Mouse (Mus musculus) midbrain, embryonic 14.5 days (tissue): Measurements from ENCODE around the gene Mapk1ip1. TPM values are rescaled to one million over a fixed set of nuclear protein-coding genes. Genes with fewer than 3 reads are reported as not detected.

ENCODE experiments used
- ATAC-seq: fragments of 200-750 bp; cut with Nextera tagmentation; 2 replicates; pipeline ENCODE4 v1.8.0; 2017; ENCODE audit warnings: moderate number of reproducible peaks, moderate library complexity; ENCODE audit not compliant: low FRiP score, low TSS enrichment
- DNase-seq: peaks from one replicate; pipeline ENCODE4 v3.0.0-alpha.2; 2015
- H3K27ac ChIP-seq: fragments of 300-500 bp; sonication (generic); replicated peaks from 2 replicates; pipeline ENCODE4 v1.5.1; 2014; ENCODE audit warnings: mild to moderate bottlenecking, low read depth, low read length, moderate library complexity
- H3K27me3 ChIP-seq: fragments of 300-500 bp; sonication (generic); 2 replicates; pipeline ENCODE4 v1.6.1; 2014; ENCODE audit warnings: low read length, control low read depth, mixed read lengths; ENCODE audit not compliant: control insufficient read depth, insufficient read depth
- H3K36me3 ChIP-seq: fragments of 300-500 bp; sonication (generic); 2 replicates; pipeline ENCODE4 v1.6.1; 2014; ENCODE audit warnings: low read length, control low read depth; ENCODE audit not compliant: control insufficient read depth, insufficient read depth
- H3K4me1 ChIP-seq: fragments of 300-500 bp; sonication (generic); 2 replicates; pipeline ENCODE4 v1.6.1; 2014; ENCODE audit warnings: mild to moderate bottlenecking, antibody characterized with exemption, low read length, control low read depth; ENCODE audit not compliant: control insufficient read depth, insufficient read depth
- H3K4me2 ChIP-seq: fragments of 300-500 bp; sonication (generic); 2 replicates; pipeline ENCODE4 v1.6.1; 2014; ENCODE audit warnings: mild to moderate bottlenecking, low read length, moderate library complexity
- H3K4me3 ChIP-seq: fragments of 300-500 bp; sonication (generic); replicated peaks from 2 replicates; pipeline ENCODE4 v1.5.1; 2014; ENCODE audit warnings: low read depth, low read length
- H3K9ac ChIP-seq: fragments of 300-500 bp; sonication (generic); replicated peaks from 2 replicates; pipeline ENCODE4 v1.6.1; 2014; ENCODE audit warnings: mild to moderate bottlenecking, low read length, moderate library complexity
- H3K9me3 ChIP-seq: fragments of 300-500 bp; sonication (generic); 2 replicates; pipeline ENCODE4 v1.6.1; 2016; ENCODE audit warnings: low read length, control low read depth, mixed read lengths; ENCODE audit not compliant: control insufficient read depth
- WGBS: fragments of 180-500 bp; shearing (Covaris S2); extraction: QIAGEN DNeasy Blood & Tissue Kit; methylation state at CpG from one replicate; pipeline ENCODE4 v1.1.7; 2014; 5-methylcytosine and 5-hydroxymethylcytosine counted together
- polyA plus RNA-seq: library from polyadenylated mRNA; unstranded; fragments of >200 nt; fragmentation: Nextera tagmentation; extraction: Ambion mirVana; gene quantifications from 2 replicates; pipeline ENCODE4 v1.2.1, GENCODE M21; 2014

Mapk1ip1 gene
- 28.6 and 29.4 TPM in 2 replicates for polyA plus RNA-seq

DNA sequence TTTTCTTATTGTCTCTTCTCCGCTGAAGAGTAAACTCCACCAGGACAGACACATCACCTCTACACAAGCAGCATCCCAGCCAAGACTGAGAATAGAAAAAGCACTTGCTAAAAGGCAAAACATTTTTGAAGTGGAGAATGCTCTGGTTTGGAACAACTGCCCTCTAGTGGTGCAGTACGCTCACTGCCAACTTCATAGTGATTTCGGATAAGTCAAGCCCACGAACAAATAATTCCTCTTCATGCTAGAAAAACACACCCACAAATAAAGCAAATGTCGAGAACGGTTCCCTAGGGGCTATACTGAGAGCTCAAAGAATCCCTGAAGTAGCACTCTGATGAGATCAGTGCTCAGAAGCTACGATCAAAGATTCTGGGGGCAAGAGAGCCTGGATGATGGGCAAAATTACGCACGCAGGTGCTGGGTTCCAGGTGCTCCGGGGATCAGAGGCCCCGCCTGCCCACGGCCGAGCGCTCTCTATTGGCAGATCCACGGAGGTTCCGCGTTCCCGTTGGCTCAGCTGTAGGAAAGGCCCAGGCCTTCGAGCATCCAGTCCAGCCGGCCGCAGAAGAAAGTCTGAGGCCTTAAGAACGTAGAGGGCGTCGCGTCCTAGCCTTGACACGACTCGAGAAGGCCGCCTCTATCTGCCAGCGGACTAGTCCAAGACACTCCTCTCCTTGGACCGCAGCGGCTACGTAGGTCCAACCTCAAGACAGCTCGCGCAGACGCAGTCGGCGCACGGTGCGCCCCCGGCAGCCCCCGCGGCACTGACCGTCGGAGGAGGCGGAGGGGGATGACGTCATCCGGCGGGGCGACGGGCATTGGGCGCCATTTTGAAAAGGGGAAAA is at the start of gene Mapk1ip1, which contains the start of gene Ppp2r2d:
Gene Mapk1ip1, minus strand, starts transcription at position 730 of the 848 bp plus-strand sequence.
Gene Ppp2r2d, plus strand, starts transcription at position 536 of the 848 bp plus-strand sequence.
- Histone ChIP-seq H3K4me3 (peak within 1 kb of the TSS; percentile 99), H3K27ac (peak within 1 kb of the TSS; percentile 91), H3K9ac (peak within 1 kb of the TSS; percentile 97), H3K9me3 (no peaks in the 10 kb centered on the region), H3K36me3 (peaks cover 11% of the 10 kb centered on the region), H3K27me3 (no peaks in the 10 kb centered on the region), H3K4me2 (peak within 1 kb of the TSS; percentile 78), H3K4me1 (peaks cover 44% of the 10 kb centered on the region)
- peak; percentile 93 for ATAC-seq
- DNase-seq, result peak; percentile 99
- WGBS, result under 1% methylated on average over 51 of the region's 51 CpGs

DNA sequence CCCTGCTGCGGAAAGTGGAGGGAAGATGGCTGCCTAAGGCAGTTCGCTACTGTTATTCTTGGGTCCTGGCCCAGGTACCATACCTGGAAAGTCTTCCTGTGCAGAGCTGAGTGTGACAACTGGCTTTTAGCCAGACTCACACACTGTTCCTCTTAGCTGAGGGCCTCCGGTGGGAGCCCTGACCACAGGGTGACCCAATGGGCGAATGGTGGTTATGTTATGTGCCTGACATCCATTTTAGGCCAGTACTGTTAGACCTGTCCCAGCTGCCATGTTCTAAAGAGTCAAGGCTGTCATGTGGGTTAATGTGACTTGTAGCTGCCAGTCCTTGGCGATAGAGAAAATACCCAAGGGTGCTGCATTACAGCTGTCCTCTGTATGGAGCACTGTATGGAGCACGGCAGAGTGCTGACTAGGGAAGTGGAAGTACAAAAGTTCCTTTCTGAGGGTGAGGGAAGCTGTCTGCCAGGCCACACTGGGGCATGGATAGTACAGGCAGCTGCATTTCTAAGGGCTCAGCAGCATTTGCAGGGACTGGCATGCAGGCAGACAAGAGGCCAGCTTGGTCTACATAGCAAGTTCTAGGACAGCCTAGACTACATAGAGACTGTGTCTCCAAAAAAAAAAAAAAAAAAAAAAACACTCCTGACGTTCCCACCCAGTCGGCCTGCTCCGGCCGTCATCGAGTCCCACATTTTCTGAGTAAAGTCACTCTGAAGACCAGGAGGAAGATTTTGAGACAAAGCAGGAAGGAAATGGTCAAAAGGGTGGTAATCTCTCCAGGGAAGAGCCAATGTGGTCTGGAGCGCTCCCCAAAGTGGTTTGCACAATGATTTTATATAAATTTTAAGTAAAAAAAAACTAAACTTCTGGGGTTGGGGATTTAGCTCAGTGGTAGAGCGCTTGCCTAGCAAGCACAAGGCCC is 39.6 kb upstream of the Mapk1ip1 start:
- Histone ChIP-seq H3K27ac (no peak overlapping the region), H3K9ac (no peak overlapping the region), H3K4me3 (no peak overlapping the region), H3K27me3 (no peaks in the 10 kb centered on the region), H3K36me3 (peaks cover 39% of the 10 kb centered on the region), H3K4me2 (no peak overlapping the region), H3K9me3 (no peaks in the 10 kb centered on the region), H3K4me1 (no peaks in the 10 kb centered on the region)
- DNase-seq (no peak), ATAC-seq (no peak)
- WGBS, result 91% methylated on average over 13 of the region's 13 CpGs

DNA sequence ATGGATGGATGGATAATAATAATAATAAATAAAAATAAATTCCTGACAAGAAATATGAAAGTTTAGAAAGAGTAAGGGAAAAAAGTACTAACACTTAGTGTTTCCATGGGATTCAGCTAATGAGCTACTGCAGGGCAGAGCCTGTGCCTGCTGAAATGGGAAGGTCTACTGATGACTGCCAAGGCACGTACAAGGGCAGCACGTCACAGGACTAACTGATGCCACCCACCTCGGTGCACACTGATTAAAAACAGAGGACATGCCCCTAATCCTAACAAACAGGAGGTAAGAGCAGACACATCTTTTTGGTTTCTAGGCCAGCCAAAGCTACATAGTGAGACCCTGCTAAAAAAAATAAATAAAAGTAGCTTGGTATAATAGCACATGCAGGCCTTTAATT is 37.7 kb upstream of the Mapk1ip1 start:
- Histone ChIP-seq H3K27me3 (no peaks in the 10 kb centered on the region), H3K4me3 (no peak overlapping the region), H3K4me1 (no peaks in the 10 kb centered on the region), H3K4me2 (no peak overlapping the region), H3K9ac (no peak overlapping the region), H3K27ac (no peak overlapping the region), H3K9me3 (no peaks in the 10 kb centered on the region), H3K36me3 (peaks cover 58% of the 10 kb centered on the region)
- no peak for ATAC-seq
- WGBS, result 100% methylated on average over 3 of the region's 3 CpGs
- no peak for DNase-seq

DNA sequence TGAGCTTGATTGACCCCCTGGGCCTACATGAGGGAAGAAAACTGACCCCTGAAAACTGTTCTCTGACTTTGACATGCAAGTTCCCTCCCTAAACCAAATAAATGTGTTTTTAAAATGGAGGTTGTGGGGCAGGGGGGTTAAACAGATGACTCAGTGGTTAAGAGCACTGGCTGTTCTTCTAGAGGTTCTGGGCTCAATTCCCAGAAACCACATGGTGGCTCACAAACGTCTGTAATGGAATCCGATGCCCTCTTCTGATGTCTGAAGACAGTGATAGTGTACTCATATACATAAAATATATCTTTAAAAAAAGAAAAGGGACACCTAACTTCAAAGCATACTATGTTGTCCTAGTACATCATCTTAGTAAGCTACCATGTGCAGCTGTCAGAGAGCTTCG is 29.0 kb upstream of the Mapk1ip1 start:
- Histone ChIP-seq H3K4me2 (no peak overlapping the region), H3K9me3 (no peaks in the 10 kb centered on the region), H3K27ac (no peak overlapping the region), H3K9ac (no peak overlapping the region), H3K36me3 (peaks cover 99% of the 10 kb centered on the region), H3K27me3 (no peaks in the 10 kb centered on the region), H3K4me1 (no peaks in the 10 kb centered on the region), H3K4me3 (no peak overlapping the region)
- ATAC-seq (no peak), DNase-seq (no peak)
- WGBS, result 92% methylated on average over 3 of the region's 3 CpGs

DNA sequence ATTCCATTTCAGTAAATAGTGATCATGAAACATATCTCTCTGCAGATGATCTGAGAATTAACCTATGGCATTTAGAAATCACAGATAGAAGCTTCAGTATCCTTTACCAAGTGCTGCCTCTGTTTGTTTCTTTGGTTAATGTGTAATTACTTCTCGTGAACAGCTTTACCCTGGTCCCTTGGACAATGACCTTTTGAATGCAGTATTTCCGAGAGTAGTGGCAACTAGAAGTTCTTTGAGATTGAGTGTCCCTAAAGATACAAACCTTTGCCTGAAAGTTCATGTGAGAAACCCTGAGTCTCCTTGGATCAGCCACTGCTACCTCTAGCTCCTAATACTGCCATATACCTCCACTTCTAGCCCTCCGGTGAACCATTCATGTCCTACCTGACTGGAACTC is 26.9 kb upstream of the Mapk1ip1 start:
- ATAC-seq (no peak), DNase-seq (no peak)
- H3K4me1 ChIP-seq, result no peaks in the 10 kb centered on the region
- H3K4me3 ChIP-seq, result no peak overlapping the region
- H3K9ac ChIP-seq, result no peak overlapping the region
- H3K4me2 ChIP-seq, result no peak overlapping the region
- H3K27me3 ChIP-seq, result no peaks in the 10 kb centered on the region
- WGBS, result 92% methylated on average over 3 of the region's 3 CpGs
- no peak overlapping the region for H3K27ac ChIP-seq
- no peaks in the 10 kb centered on the region for H3K9me3 ChIP-seq
- H3K36me3 ChIP-seq, result peaks cover 97% of the 10 kb centered on the region

DNA sequence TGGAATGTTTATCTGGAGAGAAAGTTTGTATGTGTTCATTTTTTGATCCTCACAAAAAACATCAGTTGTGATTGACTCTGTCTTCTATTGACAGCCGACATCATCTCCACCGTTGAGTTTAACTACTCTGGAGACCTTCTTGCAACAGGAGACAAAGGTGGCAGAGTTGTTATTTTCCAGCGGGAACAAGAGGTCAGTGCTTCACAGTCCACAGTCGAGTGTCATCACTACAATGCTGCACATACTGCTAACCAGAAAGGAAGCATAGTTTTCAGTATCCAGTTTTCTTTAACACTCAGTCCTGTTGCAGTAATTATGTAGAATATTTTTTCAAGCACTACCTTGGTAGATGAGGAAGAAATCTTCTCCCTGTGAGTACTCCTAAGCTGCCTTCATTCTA is 22.2 kb upstream of the Mapk1ip1 start:
- 94% methylated on average over 4 of the region's 4 CpGs for WGBS
- H3K9ac ChIP-seq, result no peak overlapping the region
- DNase-seq (no peak), ATAC-seq (no peak)
- H3K4me1 ChIP-seq, result no peaks in the 10 kb centered on the region
- no peaks in the 10 kb centered on the region for H3K27me3 ChIP-seq
- H3K4me2 ChIP-seq, result no peak overlapping the region
- H3K4me3 ChIP-seq, result no peak overlapping the region
- peaks cover 58% of the 10 kb centered on the region for H3K36me3 ChIP-seq
- no peaks in the 10 kb centered on the region for H3K9me3 ChIP-seq
- no peak overlapping the region for H3K27ac ChIP-seq

DNA sequence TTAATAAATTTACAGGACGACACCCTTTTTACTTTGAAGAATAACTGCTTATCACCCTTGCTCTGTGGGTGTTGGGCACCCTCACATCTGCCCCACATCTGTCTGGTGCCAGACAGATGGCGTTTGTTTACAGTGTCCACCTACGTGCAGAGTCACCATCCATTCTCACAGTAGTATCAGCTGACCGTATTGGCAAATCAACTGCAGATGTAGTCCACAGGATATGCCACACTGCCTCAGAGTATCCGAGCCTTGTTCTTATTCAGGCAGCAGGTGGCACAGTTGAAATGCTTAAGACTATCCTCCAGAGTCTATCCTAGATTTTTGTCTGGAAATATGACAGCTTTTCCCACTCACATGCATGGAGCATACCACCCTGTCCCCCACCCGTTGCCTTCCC is 21.2 kb upstream of the Mapk1ip1 start:
- DNase-seq, result no peak
- Histone ChIP-seq H3K4me3 (no peak overlapping the region), H3K4me2 (no peak overlapping the region), H3K27me3 (no peaks in the 10 kb centered on the region), H3K9me3 (no peaks in the 10 kb centered on the region), H3K4me1 (no peaks in the 10 kb centered on the region), H3K27ac (no peak overlapping the region), H3K9ac (no peak overlapping the region), H3K36me3 (peaks cover 55% of the 10 kb centered on the region)
- ATAC-seq, result no peak
- WGBS, result 86% methylated on average over 6 of the region's 6 CpGs

DNA sequence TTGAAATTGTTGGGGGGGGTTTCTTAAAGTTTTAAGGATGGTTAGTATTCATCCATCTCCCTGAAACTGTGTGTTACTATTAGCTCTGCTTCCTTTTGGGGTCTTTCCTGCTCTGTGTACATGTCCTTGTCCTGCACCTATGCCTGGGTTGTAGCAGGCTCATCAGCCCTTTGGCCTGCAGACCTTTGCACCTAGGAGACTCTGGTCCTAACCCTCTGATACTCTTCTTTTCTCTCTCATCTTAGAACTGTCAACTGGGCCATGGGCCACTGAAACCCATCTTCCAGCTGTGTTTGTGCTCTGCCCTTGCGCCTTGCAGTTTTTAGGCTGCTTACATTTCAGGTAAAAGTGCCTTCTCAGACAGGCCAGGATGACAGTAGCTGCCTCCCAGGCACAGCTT is 18.7 kb upstream of the Mapk1ip1 start:
- no peak overlapping the region for H3K27ac ChIP-seq
- H3K4me3 ChIP-seq, result no peak overlapping the region
- no peaks in the 10 kb centered on the region for H3K9me3 ChIP-seq
- ATAC-seq (no peak), DNase-seq (no peak)
- H3K36me3 ChIP-seq, result peaks cover 38% of the 10 kb centered on the region
- H3K27me3 ChIP-seq, result no peaks in the 10 kb centered on the region
- no peak overlapping the region for H3K9ac ChIP-seq
- no peak overlapping the region for H3K4me2 ChIP-seq
- 97% methylated on average over 1 of the region's 1 CpGs for WGBS
- no peaks in the 10 kb centered on the region for H3K4me1 ChIP-seq
